Mouse (Mus musculus) neural tube, embryonic 11.5 days (tissue): ENCODE data around the gene Rhd. TPM values are rescaled to one million over a fixed set of nuclear protein-coding genes. Genes with fewer than 3 reads are reported as not detected.
"Not testable (repeated sequence)": the region's sequence is repeated elsewhere in the genome, so short reads cannot be mapped to it uniquely, and the experiment has no call there.

ENCODE experiments used
- ATAC-seq: fragments of 200-750 bp; cut with Nextera tagmentation; 2 replicates; pipeline ENCODE4 v1.8.0; 2017; ENCODE audit warnings: moderate number of reproducible peaks, mild to moderate bottlenecking, moderate TSS enrichment, moderate library complexity; ENCODE audit not compliant: insufficient read depth, low FRiP score, low TSS enrichment
- DNase-seq: peaks from one replicate; pipeline ENCODE4 v3.0.0-alpha.2; 2015; ENCODE audit warnings: low spot score
- H3K27ac ChIP-seq: fragments of 300-500 bp; sonication (generic); 2 replicates; pipeline ENCODE4 v1.5.1; 2014; ENCODE audit warnings: low read depth, mild to moderate bottlenecking, low read length
- H3K27me3 ChIP-seq: fragments of 300-500 bp; sonication (generic); 2 replicates; pipeline ENCODE4 v1.6.1; 2014; ENCODE audit warnings: mild to moderate bottlenecking, low read length, mixed read lengths; ENCODE audit not compliant: control insufficient read depth, insufficient read depth
- H3K36me3 ChIP-seq: fragments of 300-500 bp; sonication (generic); 2 replicates; pipeline ENCODE4 v1.6.1; 2014; ENCODE audit warnings: mild to moderate bottlenecking, low read length, moderate library complexity, mixed read lengths; ENCODE audit not compliant: control insufficient read depth, insufficient read depth
- H3K4me1 ChIP-seq: fragments of 300-500 bp; sonication (generic); 2 replicates; pipeline ENCODE4 v1.6.1; 2014; ENCODE audit warnings: low read length, mixed read lengths; ENCODE audit not compliant: control insufficient read depth, insufficient read depth
- H3K4me2 ChIP-seq: fragments of 300-500 bp; sonication (generic); 2 replicates; pipeline ENCODE4 v1.6.1; 2014; ENCODE audit warnings: low read depth, mild to moderate bottlenecking, moderate library complexity
- H3K4me3 ChIP-seq: fragments of 300-500 bp; sonication (generic); 2 replicates; pipeline ENCODE4 v1.5.1; 2014; ENCODE audit warnings: low read depth, low read length
- H3K9ac ChIP-seq: fragments of 300-500 bp; sonication (generic); 2 replicates; pipeline ENCODE4 v1.6.1; 2014; ENCODE audit warnings: mild to moderate bottlenecking, low read length
- H3K9me3 ChIP-seq: fragments of 300-500 bp; sonication (generic); 2 replicates; pipeline ENCODE4 v1.6.1; 2016; ENCODE audit warnings: low read length; ENCODE audit not compliant: control insufficient read depth
- WGBS: fragments of 180-500 bp; shearing (Covaris S2); extraction: QIAGEN DNeasy Blood & Tissue Kit; methylation state at CpG from one replicate; pipeline ENCODE4 v1.1.7; 2014; 5-methylcytosine and 5-hydroxymethylcytosine counted together
- polyA plus RNA-seq: library from polyadenylated mRNA; unstranded; fragments of >200 nt; fragmentation: Nextera tagmentation; extraction: Ambion mirVana; gene quantifications from 2 replicates; pipeline ENCODE4 v1.2.1, GENCODE M21; 2014

Gene Rhd
- polyA plus RNA-seq, result 13.8 and 15.7 TPM in 2 replicates

DNA sequence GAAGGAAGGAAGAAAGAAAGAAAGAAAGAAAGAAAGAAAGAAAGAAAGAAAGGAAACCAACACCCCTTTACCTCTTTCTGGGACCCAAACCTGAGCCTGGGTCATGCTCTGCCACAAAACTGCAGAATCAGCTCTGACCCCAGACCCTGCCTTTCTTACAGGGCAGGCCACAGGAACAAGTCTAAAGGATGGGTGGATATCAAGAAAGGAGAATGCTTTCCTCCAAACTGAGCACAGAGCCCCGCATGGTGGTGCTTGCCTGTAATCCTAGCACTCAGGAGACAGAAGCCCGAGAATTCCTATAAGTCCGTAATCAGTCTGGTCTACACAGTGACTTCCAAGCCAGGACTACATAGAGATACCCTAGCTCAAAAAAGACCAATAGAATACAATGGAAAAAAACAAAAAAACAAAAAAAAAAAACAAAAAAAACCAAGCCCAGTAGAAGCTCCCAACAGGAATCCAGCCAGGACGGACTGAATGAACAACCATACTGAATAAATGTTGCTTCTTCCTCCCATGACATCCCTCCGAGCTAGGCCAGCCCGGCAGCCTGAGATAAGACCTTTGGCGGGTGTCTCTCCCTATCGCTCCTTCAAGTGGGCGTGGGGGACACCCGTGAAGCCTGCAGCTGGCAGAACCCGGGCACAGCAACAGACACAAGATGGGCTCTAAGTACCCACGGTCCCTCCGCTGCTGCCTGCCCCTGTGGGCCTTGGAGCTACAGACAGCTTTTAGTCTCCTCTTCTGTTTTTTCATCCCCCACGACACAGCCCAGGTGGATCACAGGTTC, at the start of gene Rhd:
TSS of gene Rhd (plus strand) at position 600 of the 793 bp plus-strand sequence.
- H3K9me3 ChIP-seq, result no peaks in the 10 kb centered on the region
- no peak within 1 kb of the TSS; the same call in 1 of the 2 replicates for H3K4me3 ChIP-seq
- DNase-seq, result no peak
- 76% methylated on average over 14 of the region's 14 CpGs for WGBS
- no peak within 1 kb of the TSS for H3K4me2 ChIP-seq
- no peaks in the 10 kb centered on the region for H3K36me3 ChIP-seq
- no peak for ATAC-seq
- H3K27me3 ChIP-seq, result peaks cover 7% of the 10 kb centered on the region
- no peak within 1 kb of the TSS for H3K9ac ChIP-seq
- H3K4me1 ChIP-seq, result no peaks in the 10 kb centered on the region
- H3K27ac ChIP-seq, result no peak within 1 kb of the TSS

DNA sequence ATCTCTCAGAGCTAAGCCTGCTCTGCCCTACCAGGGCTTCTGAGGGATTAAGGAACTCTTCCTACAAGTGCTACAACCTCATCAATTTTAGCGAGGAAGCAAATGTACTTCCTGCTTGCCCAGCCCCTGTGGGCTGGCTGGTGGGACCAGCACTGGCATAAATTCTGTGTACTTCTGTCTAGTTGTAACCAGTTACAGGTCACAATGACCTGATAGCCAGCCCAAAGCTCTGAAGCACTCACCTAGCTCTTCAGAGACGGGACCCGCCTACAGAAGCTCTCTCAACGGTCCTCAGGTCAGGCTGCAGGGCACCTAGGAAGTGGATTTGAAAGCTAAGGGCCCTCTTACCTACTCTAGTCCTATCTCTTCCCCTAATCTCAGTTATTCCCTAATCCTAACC, 46.6 kb upstream of the Rhd start:
- Histone ChIP-seq H3K9me3 (no peaks in the 10 kb centered on the region), H3K4me2 (no peak overlapping the region), H3K27ac (no peak overlapping the region), H3K27me3 (no peaks in the 10 kb centered on the region), H3K36me3 (no peaks in the 10 kb centered on the region), H3K4me3 (no peak overlapping the region), H3K4me1 (no peaks in the 10 kb centered on the region), H3K9ac (no peak overlapping the region)
- DNase-seq (no peak), ATAC-seq (no peak)
- WGBS, result 84% methylated on average over 4 of the region's 4 CpGs

DNA sequence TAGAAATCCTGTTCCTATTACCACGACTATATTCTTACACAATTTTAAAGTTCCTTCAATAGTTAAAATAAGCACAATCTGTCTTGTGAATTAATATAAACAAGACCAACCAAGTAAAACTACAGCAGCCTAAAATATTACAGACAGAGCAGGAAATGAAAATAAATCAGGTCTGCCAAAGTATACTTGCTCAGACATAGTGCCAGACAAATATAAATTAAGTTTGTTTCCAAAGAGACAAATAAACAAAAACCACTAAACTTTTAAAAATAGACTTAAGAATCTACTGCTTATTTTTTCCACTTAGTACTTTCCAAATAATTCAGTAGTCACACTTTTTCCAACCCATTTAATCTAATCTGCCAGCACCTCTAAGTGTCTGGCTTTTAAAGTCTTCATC, 43.3 kb upstream of the Rhd start:
- no peak overlapping the region for H3K27ac ChIP-seq
- no peak for DNase-seq
- no peak overlapping the region for H3K9ac ChIP-seq
- WGBS, result 87% methylated on average over 1 of the region's 1 CpGs
- no peak for ATAC-seq
- H3K4me1 ChIP-seq, result no peaks in the 10 kb centered on the region
- H3K9me3 ChIP-seq, result no peaks in the 10 kb centered on the region
- no peaks in the 10 kb centered on the region for H3K36me3 ChIP-seq
- H3K27me3 ChIP-seq, result no peaks in the 10 kb centered on the region
- H3K4me2 ChIP-seq, result no peak overlapping the region
- H3K4me3 ChIP-seq, result no peak overlapping the region

DNA sequence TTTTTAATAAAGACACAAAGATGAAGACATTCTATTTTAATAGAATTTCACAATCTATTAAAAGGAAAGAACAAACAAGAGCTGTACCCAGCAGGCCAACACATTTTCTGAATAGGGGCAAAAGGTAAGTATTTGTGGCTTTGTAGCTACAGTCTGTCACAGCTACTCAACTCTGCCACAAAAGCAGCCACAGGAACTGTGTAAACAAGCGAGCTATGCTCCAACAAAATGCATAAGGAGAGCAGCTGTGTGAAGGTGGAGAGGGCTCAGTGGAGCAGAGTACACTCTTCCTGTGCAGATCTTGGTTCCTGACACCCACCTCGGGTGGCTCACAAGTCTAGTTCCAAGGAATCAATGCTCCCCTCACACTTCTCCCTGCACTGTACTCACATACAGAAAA, 40.8 kb upstream of the Rhd start:
- Histone ChIP-seq H3K27me3 (no peaks in the 10 kb centered on the region), H3K4me3 (no peak overlapping the region), H3K36me3 (peaks cover 7% of the 10 kb centered on the region), H3K27ac (no peak overlapping the region), H3K9me3 (no peaks in the 10 kb centered on the region), H3K9ac (no peak overlapping the region), H3K4me1 (no peaks in the 10 kb centered on the region), H3K4me2 (no peak overlapping the region)
- DNase-seq, result no peak
- 70% methylated on average over 2 of the region's 2 CpGs for WGBS
- no peak for ATAC-seq

DNA sequence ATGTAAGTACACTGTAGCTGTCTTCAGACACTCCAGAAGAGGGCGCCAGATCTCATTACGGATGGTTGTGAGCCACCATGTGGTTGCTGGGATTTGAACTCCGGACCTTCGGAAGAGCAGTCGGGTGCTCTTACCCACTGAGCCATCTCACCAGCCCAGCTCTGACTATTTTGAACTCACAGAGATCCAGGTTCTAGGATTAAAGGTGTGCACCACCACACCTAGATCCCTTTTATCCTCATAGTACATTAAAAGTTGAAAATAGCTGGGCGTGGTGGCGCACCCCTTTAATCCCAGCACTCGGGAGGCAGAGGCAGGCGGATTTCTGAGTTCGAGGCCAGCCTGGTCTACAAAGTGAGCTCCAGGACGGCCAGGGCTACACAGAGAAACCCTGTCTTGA, 38.5 kb upstream of the Rhd start:
- not testable (repeated sequence) for ATAC-seq, H3K36me3 ChIP-seq, H3K9me3 ChIP-seq, H3K4me2 ChIP-seq, H3K4me1 ChIP-seq, H3K27me3 ChIP-seq, H3K4me3 ChIP-seq, DNase-seq, H3K27ac ChIP-seq, H3K9ac ChIP-seq
- 96% methylated on average over 9 of the region's 11 CpGs for WGBS

DNA sequence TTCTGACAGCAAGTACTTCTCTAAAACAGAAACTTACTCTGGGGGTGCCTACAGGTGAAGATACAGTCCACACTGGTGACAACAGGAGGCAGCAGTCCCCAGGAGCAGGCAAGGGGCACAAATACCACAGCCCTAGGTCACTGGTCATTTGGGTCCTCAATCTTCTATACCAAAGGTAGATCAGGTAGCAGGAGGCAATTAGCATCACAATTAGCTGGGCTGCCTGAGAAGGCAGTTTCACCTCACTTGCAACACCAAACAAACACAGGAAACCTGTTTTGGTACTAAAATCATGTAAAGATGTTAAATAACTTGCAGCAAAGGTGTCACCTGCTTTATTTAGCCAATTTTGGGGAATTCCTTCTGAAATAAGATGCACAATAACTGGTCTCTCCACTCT, 38.0 kb upstream of the Rhd start:
- ATAC-seq (no peak), DNase-seq (no peak)
- Histone ChIP-seq H3K27ac (no peak overlapping the region), H3K36me3 (peaks cover 10% of the 10 kb centered on the region), H3K9ac (no peak overlapping the region), H3K9me3 (no peaks in the 10 kb centered on the region), H3K4me3 (no peak overlapping the region), H3K4me2 (no peak overlapping the region), H3K4me1 (no peaks in the 10 kb centered on the region), H3K27me3 (no peaks in the 10 kb centered on the region)

DNA sequence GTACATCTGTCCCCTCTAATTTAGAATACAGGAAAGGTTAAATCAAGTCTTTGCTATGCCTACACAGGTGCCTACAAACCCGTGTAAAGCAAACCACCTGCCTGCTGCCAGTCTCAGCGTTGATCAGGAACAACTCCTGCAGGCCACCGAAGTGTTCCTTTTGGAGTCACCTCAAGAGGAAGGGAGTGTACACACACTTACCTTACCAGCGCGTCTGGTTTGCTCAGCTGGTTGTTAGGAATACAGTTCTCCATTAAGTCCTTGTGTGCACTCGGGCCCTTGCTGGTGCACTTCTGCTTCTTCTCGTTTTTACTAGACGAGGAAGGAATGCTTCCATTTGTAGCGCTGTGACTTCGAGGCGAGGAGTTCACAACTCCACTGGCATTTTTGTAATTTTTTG, 36.5 kb upstream of the Rhd start:
- DNase-seq (no peak), ATAC-seq (no peak)
- H3K4me3 ChIP-seq, result no peak overlapping the region
- H3K4me1 ChIP-seq, result no peaks in the 10 kb centered on the region
- no peak overlapping the region for H3K9ac ChIP-seq
- 93% methylated on average over 11 of the region's 11 CpGs for WGBS
- H3K27me3 ChIP-seq, result no peaks in the 10 kb centered on the region
- no peak overlapping the region for H3K27ac ChIP-seq
- no peak overlapping the region for H3K4me2 ChIP-seq
- peaks cover 10% of the 10 kb centered on the region for H3K36me3 ChIP-seq
- H3K9me3 ChIP-seq, result no peaks in the 10 kb centered on the region

DNA sequence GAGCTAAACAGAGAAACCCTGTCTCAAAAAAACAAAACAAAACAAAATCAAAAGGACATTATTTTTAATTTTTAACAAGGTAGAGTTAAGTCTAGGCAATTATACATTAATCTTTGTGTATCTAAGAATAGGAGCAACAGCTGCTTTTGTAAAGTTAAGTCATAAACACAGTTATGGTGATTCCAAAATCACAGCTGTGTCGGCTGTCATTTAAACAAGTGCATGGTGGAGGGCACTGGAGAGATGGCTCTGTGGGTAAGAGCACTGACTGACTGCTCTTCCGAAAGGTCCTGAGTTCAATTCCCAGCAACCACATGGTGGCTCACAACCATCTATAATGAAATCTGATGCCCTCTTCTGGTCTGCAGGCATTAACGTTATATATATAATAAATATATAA, 32.4 kb upstream of the Rhd start:
- H3K4me1 ChIP-seq, result no peaks in the 10 kb centered on the region
- WGBS, result 95% methylated on average over 3 of the region's 3 CpGs
- no peak overlapping the region for H3K4me2 ChIP-seq
- peaks cover 7% of the 10 kb centered on the region for H3K36me3 ChIP-seq
- no peak overlapping the region for H3K9ac ChIP-seq
- no peaks in the 10 kb centered on the region for H3K27me3 ChIP-seq
- DNase-seq, result no peak
- H3K4me3 ChIP-seq, result no peak overlapping the region
- H3K9me3 ChIP-seq, result no peaks in the 10 kb centered on the region
- ATAC-seq, result no peak
- no peak overlapping the region for H3K27ac ChIP-seq

DNA sequence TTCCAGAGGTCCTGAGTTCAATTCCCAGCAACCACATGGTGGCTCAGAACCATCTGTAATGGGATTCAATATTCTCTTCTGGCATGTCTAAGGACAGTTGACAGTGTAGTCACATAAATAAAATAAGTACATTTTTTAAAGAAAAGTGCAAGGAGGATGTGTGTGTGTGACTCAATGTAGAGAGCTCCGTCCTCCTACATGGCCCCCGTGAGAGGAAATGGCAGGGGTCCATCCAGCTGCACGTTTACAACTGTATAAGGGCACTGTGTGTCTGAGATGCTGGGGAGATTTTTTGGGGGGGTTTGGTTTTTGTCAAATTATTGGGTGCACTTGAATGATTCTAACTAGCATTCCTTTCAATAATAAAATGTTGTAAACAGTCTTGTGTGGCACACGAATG, 28.9 kb upstream of the Rhd start:
- Histone ChIP-seq H3K27ac (no peak overlapping the region), H3K9ac (no peak overlapping the region), H3K9me3 (no peaks in the 10 kb centered on the region), H3K4me3 (no peak overlapping the region), H3K36me3 (peaks cover 5% of the 10 kb centered on the region; the same call in 1 of the 2 replicates), H3K4me1 (no peaks in the 10 kb centered on the region), H3K27me3 (no peaks in the 10 kb centered on the region), H3K4me2 (no peak overlapping the region)
- ATAC-seq (no peak), DNase-seq (no peak)
- 87% methylated on average over 4 of the region's 4 CpGs for WGBS
